Mouse (Mus musculus): ENCODE measurements around the gene Shroom1. TPM values are rescaled to one million over a fixed set of nuclear protein-coding genes. Genes with fewer than 3 reads are reported as not detected.
A peak's percentile ranks its signal among the peaks of the same experiment; 100 is the strongest.

Gene Shroom1
- polyA plus RNA-seq, 1 experiment from 2014 or later, result 1.3 TPM

DNA sequence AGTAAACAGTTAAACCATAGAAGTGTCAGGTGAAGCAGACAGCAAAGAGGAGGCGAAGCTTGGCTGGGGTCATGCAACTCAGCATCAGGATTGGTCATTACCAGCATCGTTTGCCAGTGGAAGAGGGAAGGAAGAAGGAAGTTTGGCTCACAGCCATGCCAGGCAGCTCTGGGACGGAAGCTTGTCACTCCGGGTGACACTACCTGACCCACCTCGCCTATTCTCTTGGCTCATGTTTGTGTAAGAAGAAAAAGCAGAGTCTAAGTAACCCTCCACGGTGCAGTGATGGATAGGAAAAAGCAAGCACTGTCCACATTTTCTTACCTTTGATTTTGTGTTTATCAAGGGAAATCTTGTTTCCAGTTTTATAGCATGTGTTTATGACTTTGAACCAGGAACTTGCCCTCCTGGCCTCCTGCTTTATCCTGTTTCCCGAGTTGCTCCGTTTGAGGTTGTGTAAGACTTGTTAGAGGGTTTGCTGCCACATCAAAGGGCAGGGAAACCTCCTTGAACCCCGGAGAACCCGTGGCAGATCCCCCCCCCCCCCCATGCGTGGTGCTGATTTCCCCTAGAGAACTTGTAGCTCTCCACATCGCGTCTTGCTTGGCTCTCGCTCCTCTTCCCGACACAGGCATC, 6.8 kb upstream of the Shroom1 start:
- H3K9ac ChIP-seq, result no peak overlapping the region
- H3K4me3 ChIP-seq (replicated peaks), result no peak overlapping the region
- H3K36me3 ChIP-seq, result no peaks in the 10 kb centered on the region
- H3K9me3 ChIP-seq, result no peaks in the 10 kb centered on the region
- H3K4me2 ChIP-seq (replicated peaks), result 0 out of 2 replicates have a peak overlapping the region, but pooled peaks have one; percentile 17
- H3K27me3 ChIP-seq (replicated peaks), result no peaks in the 10 kb centered on the region
- H3K4me1 ChIP-seq (replicated peaks), result peaks cover 11% of the 10 kb centered on the region; the same call in 1 of the 2 replicates
- WGBS, result 30% methylated on average over 15 of the region's 15 CpGs
- ATAC-seq, result peak; percentile 79
- H3K27ac ChIP-seq, result peak overlapping the region; percentile 67; the same call in 1 of the 2 replicates

DNA sequence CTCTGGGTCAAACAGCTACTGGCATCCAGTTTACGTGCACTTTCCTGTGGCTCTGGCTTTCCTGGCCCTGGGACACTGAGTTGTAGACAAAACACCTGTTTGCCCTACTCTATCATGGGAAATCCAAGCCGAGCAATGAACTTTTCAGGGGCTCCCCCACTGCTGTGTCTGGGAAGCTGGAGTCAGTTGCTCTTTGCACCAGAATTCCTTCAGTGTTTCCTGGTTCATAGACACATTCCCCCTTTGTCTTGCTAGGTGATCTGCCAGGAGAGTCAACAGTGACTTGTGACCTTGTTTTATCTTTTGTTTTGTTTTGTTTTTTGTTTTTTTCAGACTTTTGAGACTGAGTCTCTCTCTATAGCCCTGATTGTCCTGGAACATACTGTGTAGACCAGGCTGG, 5.6 kb upstream of the Shroom1 start:
- peak; percentile 46; the same call in 1 of the 2 replicates for ATAC-seq
- no peak overlapping the region for H3K4me2 ChIP-seq (replicated peaks)
- H3K9ac ChIP-seq, result no peak overlapping the region
- H3K4me3 ChIP-seq (replicated peaks), result no peak overlapping the region
- H3K27me3 ChIP-seq (replicated peaks), result no peaks in the 10 kb centered on the region
- H3K9me3 ChIP-seq, result no peaks in the 10 kb centered on the region
- peaks cover 12% of the 10 kb centered on the region for H3K4me1 ChIP-seq (replicated peaks)
- H3K27ac ChIP-seq, result peak overlapping the region; percentile 67; the same call in 1 of the 2 replicates
- 35% methylated on average over 2 of the region's 2 CpGs for WGBS
- H3K36me3 ChIP-seq, result no peaks in the 10 kb centered on the region

DNA sequence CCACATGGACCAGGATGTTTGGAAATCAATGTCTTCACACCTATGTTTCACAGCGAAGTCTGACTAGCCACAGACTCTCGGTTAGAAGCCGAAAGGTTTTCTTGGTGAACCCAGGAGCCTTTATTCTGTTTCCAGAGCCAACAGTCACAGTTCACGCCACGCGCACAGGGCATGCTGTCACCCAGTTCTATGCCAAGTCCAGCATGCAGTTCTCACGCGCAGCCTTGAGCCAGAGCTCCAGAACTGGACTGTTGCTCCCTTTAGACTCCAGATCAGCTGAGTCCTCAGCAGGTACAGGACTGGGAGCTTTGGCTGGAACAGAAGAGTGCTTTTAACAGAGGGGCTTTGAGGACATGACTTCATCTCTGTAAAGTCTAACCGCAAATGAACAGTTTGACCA, 4.6 kb upstream of the Shroom1 start:
- Histone ChIP-seq H3K4me3 (replicated peaks) (no peak overlapping the region), H3K36me3 (no peaks in the 10 kb centered on the region), H3K27me3 (replicated peaks) (no peaks in the 10 kb centered on the region), H3K4me1 (replicated peaks) (peaks cover 18% of the 10 kb centered on the region), H3K4me2 (replicated peaks) (no peak overlapping the region), H3K9me3 (no peaks in the 10 kb centered on the region), H3K27ac (no peak overlapping the region), H3K9ac (no peak overlapping the region)
- WGBS, result 97% methylated on average over 9 of the region's 9 CpGs
- no peak for ATAC-seq

DNA sequence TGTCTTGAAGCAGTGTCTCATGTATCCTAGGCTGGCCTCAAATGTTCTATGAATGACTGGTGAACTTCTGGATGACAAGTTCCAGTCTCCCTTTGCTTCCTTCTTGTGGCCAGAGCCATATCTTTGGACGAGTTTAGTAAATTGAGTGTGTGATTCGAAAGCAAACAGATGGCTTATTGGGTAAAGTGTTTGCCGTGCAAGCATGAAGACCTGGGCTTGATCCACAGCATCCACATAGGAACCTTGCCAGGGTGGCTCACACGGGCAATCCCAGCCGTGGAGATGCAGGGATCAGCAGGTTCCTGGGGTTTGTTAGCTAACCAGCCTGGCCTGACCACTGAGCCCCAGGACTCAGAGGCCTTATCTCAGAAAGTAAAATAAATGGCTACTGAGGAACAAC, 4.0 kb upstream of the Shroom1 start:
- no peak for ATAC-seq
- 0 out of 2 replicates have a peak, but pooled peaks cover 2% of the 10 kb centered on the region for H3K27me3 ChIP-seq (replicated peaks)
- H3K4me2 ChIP-seq (replicated peaks), result no peak overlapping the region
- H3K4me1 ChIP-seq (replicated peaks), result peaks cover 21% of the 10 kb centered on the region
- no peaks in the 10 kb centered on the region for H3K9me3 ChIP-seq
- no peaks in the 10 kb centered on the region for H3K36me3 ChIP-seq
- 79% methylated on average over 5 of the region's 5 CpGs for WGBS
- H3K4me3 ChIP-seq (replicated peaks), result no peak overlapping the region
- H3K27ac ChIP-seq, result no peak overlapping the region
- H3K9ac ChIP-seq, result no peak overlapping the region

DNA sequence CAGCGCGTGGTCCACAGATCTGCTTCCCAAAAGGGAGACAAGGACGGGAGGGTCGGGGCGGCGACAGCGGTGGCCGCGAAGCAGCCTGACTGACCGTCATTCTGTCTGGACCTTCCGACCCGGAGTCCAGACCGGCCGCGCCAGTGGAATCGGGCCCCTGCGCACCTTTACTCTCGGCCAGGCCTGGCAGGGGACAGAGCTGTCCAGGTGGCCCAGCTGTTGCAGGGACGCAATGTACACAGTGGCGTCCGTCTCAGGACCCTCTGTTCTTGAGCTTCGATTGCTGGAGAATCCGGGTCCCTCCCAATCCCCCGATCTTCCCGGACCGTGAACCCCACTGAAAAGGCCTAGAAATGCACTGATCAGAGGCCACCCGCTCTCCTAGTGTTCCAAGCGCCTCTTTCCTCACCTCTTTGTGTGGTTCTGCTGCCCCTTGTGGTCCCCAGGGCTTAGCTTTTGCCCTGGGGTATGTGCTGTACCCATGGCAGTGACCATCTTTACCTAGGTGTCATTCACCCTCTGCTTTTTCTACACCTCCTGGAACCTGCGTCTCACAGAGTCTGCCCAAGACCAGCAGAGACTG, 458 bp downstream of the Shroom1 start:
- peak overlapping the region; percentile 86 for H3K4me2 ChIP-seq (replicated peaks)
- H3K4me3 ChIP-seq (replicated peaks), result peak overlapping the region; percentile 48
- peak overlapping the region; percentile 55 for H3K9ac ChIP-seq
- H3K4me1 ChIP-seq (replicated peaks), result peaks cover 10% of the 10 kb centered on the region; the same call in 1 of the 2 replicates
- H3K36me3 ChIP-seq, result no peaks in the 10 kb centered on the region
- H3K9me3 ChIP-seq, result no peaks in the 10 kb centered on the region
- H3K27me3 ChIP-seq (replicated peaks), result peaks cover 16% of the 10 kb centered on the region
- peak; percentile 52 for ATAC-seq
- no peak overlapping the region for H3K27ac ChIP-seq
- WGBS, result 9% methylated on average over 29 of the region's 29 CpGs

DNA sequence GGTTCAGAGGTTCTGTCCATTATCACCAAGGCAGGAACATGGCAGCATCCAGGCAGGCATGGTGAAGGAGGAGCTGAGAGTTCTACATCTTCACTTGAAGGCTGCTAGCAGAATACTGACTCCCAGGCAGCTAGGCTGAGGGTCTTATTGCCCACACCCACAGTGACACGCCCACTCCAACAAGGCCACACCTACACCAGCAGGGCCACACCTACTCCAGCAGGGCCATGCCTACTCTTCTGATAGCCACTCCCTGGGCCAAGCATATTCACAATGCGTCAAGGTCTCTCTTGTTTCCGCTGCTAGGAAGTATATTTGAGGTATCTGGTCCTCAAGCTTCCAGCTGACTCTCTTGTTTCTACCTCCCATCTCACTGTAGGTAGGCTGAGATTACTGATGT, 2.0 kb downstream of the Shroom1 start:
- no peak for ATAC-seq
- 68% methylated on average over 3 of the region's 3 CpGs for WGBS
- Histone ChIP-seq H3K27ac (no peak overlapping the region), H3K4me1 (replicated peaks) (peaks cover 20% of the 10 kb centered on the region), H3K27me3 (replicated peaks) (peaks cover 31% of the 10 kb centered on the region), H3K9ac (no peak overlapping the region), H3K9me3 (no peaks in the 10 kb centered on the region), H3K36me3 (no peaks in the 10 kb centered on the region), H3K4me3 (replicated peaks) (no peak overlapping the region), H3K4me2 (replicated peaks) (no peak overlapping the region)

DNA sequence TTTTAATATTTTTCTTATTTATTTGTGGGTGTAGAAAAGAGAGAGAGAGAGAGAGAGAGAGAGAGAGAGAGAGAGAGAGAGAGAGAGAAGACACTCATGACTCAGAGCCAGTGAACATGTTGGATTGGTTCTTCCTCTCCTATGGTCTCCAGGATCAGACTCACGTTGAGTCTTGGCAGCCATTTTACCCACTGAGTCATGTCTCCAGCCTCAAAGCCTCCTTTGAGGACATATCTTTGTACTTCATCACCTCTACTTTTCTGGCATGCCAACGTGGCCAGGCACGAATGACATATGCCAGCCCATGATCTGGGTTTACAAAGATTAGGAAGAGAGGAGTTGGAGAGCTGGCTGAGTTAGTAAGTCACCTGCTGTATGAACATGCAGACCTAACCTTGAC, 3.2 kb downstream of the Shroom1 start:
- Histone ChIP-seq H3K27me3 (replicated peaks) (peaks cover 41% of the 10 kb centered on the region), H3K9ac (no peak overlapping the region), H3K4me2 (replicated peaks) (no peak overlapping the region), H3K27ac (no peak overlapping the region), H3K4me1 (replicated peaks) (peaks cover 21% of the 10 kb centered on the region), H3K9me3 (no peaks in the 10 kb centered on the region), H3K4me3 (replicated peaks) (no peak overlapping the region), H3K36me3 (no peaks in the 10 kb centered on the region)
- WGBS, result 83% methylated on average over 3 of the region's 3 CpGs
- ATAC-seq, result no peak

DNA sequence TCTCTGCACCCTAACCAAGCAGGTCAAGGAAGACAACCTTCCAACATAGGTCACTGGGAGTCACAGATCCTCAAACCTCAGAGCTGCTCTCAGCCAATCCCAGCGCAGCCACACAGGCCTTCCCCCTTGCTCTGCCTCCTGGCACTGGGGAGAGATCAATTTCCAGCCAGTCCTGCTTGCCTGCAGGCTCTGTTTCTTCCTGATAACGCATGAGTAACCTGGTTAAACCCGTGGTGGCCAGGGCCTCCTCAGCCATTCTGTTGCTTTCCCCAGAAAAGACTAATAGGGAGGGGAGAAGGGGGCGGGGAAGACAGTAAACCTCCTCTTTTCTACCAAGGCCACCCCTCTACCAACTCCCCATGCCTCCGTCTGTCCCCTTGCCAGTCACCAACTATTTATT, 4.7 kb downstream of the Shroom1 start:
- H3K27me3 ChIP-seq (replicated peaks), result peaks cover 56% of the 10 kb centered on the region

DNA sequence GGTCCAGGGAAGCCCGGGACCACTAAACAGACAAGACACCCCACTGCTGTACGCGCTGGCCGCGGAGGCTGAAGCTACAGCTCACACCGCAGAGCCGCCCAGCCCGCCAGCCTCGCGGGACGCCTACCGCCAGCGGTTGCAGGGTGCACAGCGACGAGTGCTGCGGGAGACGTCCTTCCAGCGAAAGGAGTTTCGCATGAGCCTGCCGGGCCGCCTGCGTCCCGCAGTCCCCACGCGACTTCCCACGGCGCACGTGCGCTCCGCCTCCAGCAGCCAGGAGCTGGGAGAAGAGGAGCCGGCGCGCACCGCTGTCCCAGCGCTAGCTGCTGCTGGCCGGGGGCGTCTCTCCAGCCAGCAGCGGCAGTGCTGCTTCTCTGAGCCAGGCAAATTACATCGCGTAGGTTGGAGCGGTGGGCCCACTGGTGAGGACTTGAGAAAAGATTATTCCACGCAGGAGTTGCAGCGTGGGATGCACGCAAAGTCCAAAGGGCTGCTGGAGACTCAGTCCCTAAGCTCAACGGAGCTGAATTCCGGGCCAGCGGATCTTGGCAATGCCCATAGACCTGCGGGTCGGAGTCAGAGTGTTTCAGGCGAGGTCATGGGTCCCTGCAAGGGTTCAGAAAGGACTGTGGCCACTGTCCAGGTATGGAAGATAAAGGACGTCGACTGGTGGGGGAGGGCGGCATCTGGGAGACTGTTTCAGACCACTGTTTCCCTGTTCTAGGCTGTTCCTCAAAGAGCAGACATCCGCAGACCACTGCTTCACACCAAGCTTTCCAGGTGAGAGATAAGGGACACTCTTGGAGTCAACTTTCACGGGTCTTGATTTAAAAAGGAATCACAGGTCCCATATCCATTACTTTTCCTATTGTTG, 6.8 kb downstream of the Shroom1 start:
- peak overlapping the region; percentile 97 for H3K4me2 ChIP-seq (replicated peaks)
- peaks cover 58% of the 10 kb centered on the region for H3K27me3 ChIP-seq (replicated peaks)
- H3K4me1 ChIP-seq (replicated peaks), result peaks cover 15% of the 10 kb centered on the region
- H3K9ac ChIP-seq, result peak overlapping the region; percentile 46; the same call in 1 of the 2 replicates
- ATAC-seq, result peak; percentile 20; the same call in 1 of the 2 replicates
- 7% methylated on average over 55 of the region's 55 CpGs for WGBS
- H3K36me3 ChIP-seq, result no peaks in the 10 kb centered on the region
- H3K27ac ChIP-seq, result no peak overlapping the region
- no peaks in the 10 kb centered on the region for H3K9me3 ChIP-seq
- peak overlapping the region; percentile 48 for H3K4me3 ChIP-seq (replicated peaks)

More for the DNA sequence above, 4.7 kb downstream of the Shroom1 start:
- no peak for ATAC-seq
- WGBS, result 30% methylated on average over 5 of the region's 5 CpGs
- H3K36me3 ChIP-seq, result no peaks in the 10 kb centered on the region
- H3K4me3 ChIP-seq (replicated peaks), result no peak overlapping the region
- no peaks in the 10 kb centered on the region for H3K9me3 ChIP-seq
- no peak overlapping the region for H3K9ac ChIP-seq
- H3K27ac ChIP-seq, result no peak overlapping the region
- no peak overlapping the region for H3K4me2 ChIP-seq (replicated peaks)
- peaks cover 18% of the 10 kb centered on the region for H3K4me1 ChIP-seq (replicated peaks)

DNA sequence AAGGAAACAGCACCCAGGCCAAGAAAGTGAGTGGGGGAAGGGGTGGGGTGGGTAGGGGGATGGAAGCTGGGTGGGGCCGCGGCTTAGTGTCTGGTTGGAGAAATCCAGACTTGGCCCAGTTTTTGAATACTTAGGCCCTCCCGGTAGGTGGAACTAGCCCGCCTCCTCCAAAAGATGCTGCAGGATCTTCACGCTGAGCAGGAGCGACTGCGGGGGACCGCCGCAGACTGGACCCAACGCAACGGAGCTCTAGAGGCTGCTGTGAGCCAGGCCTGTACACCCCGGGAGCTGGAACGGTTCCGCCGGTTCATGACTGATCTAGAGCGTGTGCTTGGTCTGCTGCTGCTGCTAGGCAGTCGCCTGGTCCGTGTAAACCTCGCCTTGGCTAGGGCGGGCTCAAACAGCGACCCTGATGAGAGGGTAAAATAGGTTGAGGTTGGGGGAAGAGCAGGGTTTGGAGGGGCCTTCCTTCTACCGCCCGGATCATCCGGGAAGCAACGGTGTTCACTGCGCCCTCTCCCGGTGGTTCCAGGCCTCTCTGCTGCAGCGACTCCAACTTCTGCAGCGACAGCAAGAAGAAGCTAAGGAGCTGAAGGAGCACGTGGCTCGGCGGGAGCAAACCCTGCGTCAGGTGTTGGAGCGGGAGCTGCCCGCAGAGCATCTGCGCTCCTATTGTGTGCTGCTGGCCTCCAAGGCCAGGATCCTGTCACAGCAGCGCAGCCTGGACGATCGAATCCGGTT, 9.4 kb downstream of the Shroom1 start:
- Histone ChIP-seq H3K4me1 (replicated peaks) (peaks cover 19% of the 10 kb centered on the region), H3K27me3 (replicated peaks) (peaks cover 68% of the 10 kb centered on the region), H3K9ac (peak overlapping the region; percentile 32), H3K36me3 (no peaks in the 10 kb centered on the region), H3K27ac (no peak overlapping the region), H3K9me3 (no peaks in the 10 kb centered on the region), H3K4me2 (replicated peaks) (peak overlapping the region; percentile 69), H3K4me3 (replicated peaks) (peak overlapping the region; percentile 27)
- 10% methylated on average over 40 of the region's 40 CpGs for WGBS
- peak; percentile 62 for ATAC-seq

DNA sequence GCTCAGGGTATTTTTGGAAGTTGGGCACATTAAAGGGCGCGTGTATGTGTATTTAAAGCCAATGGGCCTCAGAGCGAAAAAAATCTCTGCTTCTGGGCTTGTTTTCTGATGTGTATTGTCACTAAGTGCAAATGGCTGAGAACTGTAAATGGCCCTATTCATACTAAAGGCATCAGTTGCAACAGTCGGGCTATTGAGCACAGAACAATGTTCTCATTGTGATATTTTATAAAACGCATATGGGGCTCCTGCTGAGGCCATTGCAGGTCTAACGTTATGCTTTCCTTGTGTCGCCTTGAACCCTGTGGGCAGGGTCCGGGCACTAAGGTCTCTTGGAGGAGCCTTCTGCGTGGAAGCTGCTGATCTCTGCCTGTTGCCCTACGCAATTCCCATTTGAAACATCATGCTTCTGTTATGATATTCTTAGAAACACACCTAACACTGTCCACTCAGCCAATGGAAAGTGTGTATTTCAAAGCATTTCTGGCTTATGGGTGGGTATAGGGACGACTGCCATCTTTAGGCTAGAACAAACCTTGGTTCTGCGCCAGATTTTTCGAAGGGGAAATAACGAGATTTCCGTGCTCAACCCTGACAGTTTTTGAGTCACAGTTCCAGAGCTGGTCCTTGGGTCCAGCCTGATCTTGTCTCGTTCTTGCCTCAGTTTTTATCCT, 12.4 kb downstream of the Shroom1 start:
- peaks cover 9% of the 10 kb centered on the region for H3K4me1 ChIP-seq (replicated peaks)
- H3K9ac ChIP-seq, result no peak overlapping the region
- WGBS, result 44% methylated on average over 16 of the region's 16 CpGs
- H3K4me3 ChIP-seq (replicated peaks), result no peak overlapping the region
- no peaks in the 10 kb centered on the region for H3K9me3 ChIP-seq
- no peak overlapping the region for H3K27ac ChIP-seq
- H3K36me3 ChIP-seq, result no peaks in the 10 kb centered on the region
- peaks cover 49% of the 10 kb centered on the region for H3K27me3 ChIP-seq (replicated peaks)
- no peak for ATAC-seq
- H3K4me2 ChIP-seq (replicated peaks), result peak overlapping the region; percentile 44; the same call in 1 of the 2 replicates

Measured in intestine, embryonic 15.5 days (tissue).